Mouse (Mus musculus): ENCODE measurements around the gene 2310039H08Rik. TPM values are rescaled to one million over a fixed set of nuclear protein-coding genes. Genes with fewer than 3 reads are reported as not detected.

Gene 2310039H08Rik
- polyA plus RNA-seq, 1 experiment from 2014 or later, result 48.5 TPM

- no peak overlapping the region for H3K4me3 ChIP-seq
- peaks cover 38% of the 10 kb centered on the region for H3K36me3 ChIP-seq
- WGBS, result 68% methylated on average over 13 of the region's 13 CpGs
- H3K27ac ChIP-seq (replicated peaks), result no peak overlapping the region
- ATAC-seq (ENCODE audit: low FRiP score, low read depth), result no peak
- H3K9me3 ChIP-seq, result no peaks in the 10 kb centered on the region
- no peak overlapping the region for H3K9ac ChIP-seq (replicated peaks)
- no peaks in the 10 kb centered on the region for H3K4me1 ChIP-seq
- no peak overlapping the region for H3K4me2 ChIP-seq (replicated peaks)
- no peaks in the 10 kb centered on the region for H3K27me3 ChIP-seq
Measured at GRCm38 (mm10) chr17:46816306-46816705, 43.9 kb downstream of the 2310039H08Rik start.

GRCm38 (mm10) chr17:46817734-46818158 is 45.3 kb downstream of the 2310039H08Rik start:
- Histone ChIP-seq H3K4me3 (no peak overlapping the region), H3K27me3 (no peaks in the 10 kb centered on the region), H3K4me2 (replicated peaks) (no peak overlapping the region), H3K4me1 (no peaks in the 10 kb centered on the region), H3K9ac (replicated peaks) (no peak overlapping the region), H3K9me3 (no peaks in the 10 kb centered on the region), H3K36me3 (peaks cover 39% of the 10 kb centered on the region), H3K27ac (replicated peaks) (no peak overlapping the region)
- ATAC-seq (ENCODE audit: low FRiP score, low read depth), result no peak
- WGBS, result 87% methylated on average over 12 of the region's 12 CpGs

GRCm38 (mm10) chr17:46820628-46821027 is 48.2 kb downstream of the 2310039H08Rik start:
- Histone ChIP-seq H3K27ac (replicated peaks) (no peak overlapping the region), H3K4me2 (replicated peaks) (no peak overlapping the region), H3K9me3 (no peaks in the 10 kb centered on the region), H3K27me3 (no peaks in the 10 kb centered on the region), H3K9ac (replicated peaks) (no peak overlapping the region), H3K36me3 (peaks cover 53% of the 10 kb centered on the region), H3K4me1 (no peaks in the 10 kb centered on the region), H3K4me3 (no peak overlapping the region)
- ATAC-seq (ENCODE audit: low FRiP score, low read depth), result no peak
- 90% methylated on average over 7 of the region's 7 CpGs for WGBS

Other genes starting within 250 kb of the 2310039H08Rik start
- 14.3 and 15.2 TPM in 2 replicates for gene Cul9, start 226.2 kb upstream of the 2310039H08Rik start, polyA plus RNA-seq (2016; fragmentation: Nextera tagmentation; extraction: Ambion mirVana)
- gene Srf, start 216.5 kb upstream of the 2310039H08Rik start, polyA plus RNA-seq (2016; fragmentation: Nextera tagmentation; extraction: Ambion mirVana), result 6.6 and 8.1 TPM in 2 replicates
- 57.1 and 63.4 TPM in 2 replicates for gene Ptk7, start 143.1 kb upstream of the 2310039H08Rik start, polyA plus RNA-seq (2016; fragmentation: Nextera tagmentation; extraction: Ambion mirVana)
- gene Klc4, start 126.6 kb upstream of the 2310039H08Rik start, polyA plus RNA-seq (2016; fragmentation: Nextera tagmentation; extraction: Ambion mirVana), result 43.6 and 44.7 TPM in 2 replicates
- 73.9 and 88.4 TPM in 2 replicates for gene Mrpl2, start 126.4 kb upstream of the 2310039H08Rik start, polyA plus RNA-seq (2016; fragmentation: Nextera tagmentation; extraction: Ambion mirVana)
- 48.3 and 49.0 TPM in 2 replicates for gene Cul7, start 122.3 kb upstream of the 2310039H08Rik start, polyA plus RNA-seq (2016; fragmentation: Nextera tagmentation; extraction: Ambion mirVana)
- gene Rrp36, start 98.3 kb upstream of the 2310039H08Rik start, polyA plus RNA-seq (2016; fragmentation: Nextera tagmentation; extraction: Ambion mirVana), result 54.1 and 56.0 TPM in 2 replicates
- 159 and 175 TPM in 2 replicates for gene Mea1, start 93.8 kb upstream of the 2310039H08Rik start, polyA plus RNA-seq (2016; fragmentation: Nextera tagmentation; extraction: Ambion mirVana)
- 127 and 131 TPM in 2 replicates for gene Klhdc3, start 91.7 kb upstream of the 2310039H08Rik start, polyA plus RNA-seq (2016; fragmentation: Nextera tagmentation; extraction: Ambion mirVana)
- gene Ppp2r5d, start 67.5 kb upstream of the 2310039H08Rik start, polyA plus RNA-seq (2016; fragmentation: Nextera tagmentation; extraction: Ambion mirVana), result 111 and 113 TPM in 2 replicates
- 33.7 and 36.0 TPM in 2 replicates for gene Pex6, start 61.2 kb upstream of the 2310039H08Rik start, polyA plus RNA-seq (2016; fragmentation: Nextera tagmentation; extraction: Ambion mirVana)
- gene Gnmt, start 43.5 kb upstream of the 2310039H08Rik start, polyA plus RNA-seq (2016; fragmentation: Nextera tagmentation; extraction: Ambion mirVana), result 0.52 and 0.75 TPM in 2 replicates
- 54.1 and 54.6 TPM in 2 replicates for gene Cnpy3, start 20.4 kb upstream of the 2310039H08Rik start, polyA plus RNA-seq (2016; fragmentation: Nextera tagmentation; extraction: Ambion mirVana)
- gene Ptcra, start 8.9 kb upstream of the 2310039H08Rik start, polyA plus RNA-seq (2016; fragmentation: Nextera tagmentation; extraction: Ambion mirVana), result 0.55 and 0.65 TPM in 2 replicates
- 150 and 161 TPM in 2 replicates for gene Rpl7l1, start 10.0 kb downstream of the 2310039H08Rik start, polyA plus RNA-seq (2016; fragmentation: Nextera tagmentation; extraction: Ambion mirVana)
- 7.8 and 7.9 TPM in 2 replicates for gene Bicral, start 85.8 kb downstream of the 2310039H08Rik start, polyA plus RNA-seq (2016; fragmentation: Nextera tagmentation; extraction: Ambion mirVana)
- gene Tbcc, start 118.0 kb downstream of the 2310039H08Rik start, polyA plus RNA-seq (2016; fragmentation: Nextera tagmentation; extraction: Ambion mirVana), result 68.4 and 75.1 TPM in 2 replicates
- gene Prph2, start 137.8 kb downstream of the 2310039H08Rik start, polyA plus RNA-seq (2016; fragmentation: Nextera tagmentation; extraction: Ambion mirVana), result not detected in 2 replicates
- 23.4 and 25.7 TPM in 2 replicates for gene Ubr2, start 237.9 kb downstream of the 2310039H08Rik start, polyA plus RNA-seq (2016; fragmentation: Nextera tagmentation; extraction: Ambion mirVana)

All from midbrain, embryonic 12.5 days (tissue).